Mouse (Mus musculus) cortical plate, adult 2 months (tissue): Measurements from ENCODE around the gene Tmem82. TPM values are rescaled to one million over a fixed set of nuclear protein-coding genes. Genes with fewer than 3 reads are reported as not detected.

Source experiments
- H3K27ac ChIP-seq: fragments of 200-500 bp; 2 replicates; pipeline ENCODE4 v1.5.1; 2012; ENCODE audit warnings: low read length, control low read depth, inconsistent platforms; ENCODE audit not compliant: insufficient read depth
- H3K4me1 ChIP-seq: fragments of 200-500 bp; 2 replicates; pipeline ENCODE4 v1.6.1; 2011; ENCODE audit warnings: low read length; ENCODE audit not compliant: control insufficient read depth, insufficient read depth
- H3K4me3 ChIP-seq: fragments of 200-500 bp; 2 replicates; pipeline ENCODE4 v1.5.1; 2011; ENCODE audit warnings: mild to moderate bottlenecking, low read length, control low read depth; ENCODE audit not compliant: insufficient read depth
- CTCF ChIP-seq: fragments of 200-500 bp; IDR thresholded peaks from 2 replicates; pipeline ENCODE4 v1.5.1; 2011; ENCODE audit warnings: mild to moderate bottlenecking, control low read depth, low read length; ENCODE audit not compliant: insufficient read depth; ENCODE audit errors: extremely low read depth
- POLR2A ChIP-seq: fragments of 200-500 bp; IDR thresholded peaks from 2 replicates; pipeline ENCODE4 v1.6.1; 2011; ENCODE audit warnings: mild to moderate bottlenecking, low read length, control low read depth; ENCODE audit not compliant: insufficient read depth; ENCODE audit errors: extremely low read depth
- polyA plus RNA-seq: library from polyadenylated mRNA; depleted of rRNA; stranded (reverse); fragments of >200 nt; gene quantifications from 2 replicates; pipeline ENCODE4 v1.2.3, GENCODE M21; 2012

Tmem82 gene
- polyA plus RNA-seq, 1 experiment = 0.40 TPM

DNA sequence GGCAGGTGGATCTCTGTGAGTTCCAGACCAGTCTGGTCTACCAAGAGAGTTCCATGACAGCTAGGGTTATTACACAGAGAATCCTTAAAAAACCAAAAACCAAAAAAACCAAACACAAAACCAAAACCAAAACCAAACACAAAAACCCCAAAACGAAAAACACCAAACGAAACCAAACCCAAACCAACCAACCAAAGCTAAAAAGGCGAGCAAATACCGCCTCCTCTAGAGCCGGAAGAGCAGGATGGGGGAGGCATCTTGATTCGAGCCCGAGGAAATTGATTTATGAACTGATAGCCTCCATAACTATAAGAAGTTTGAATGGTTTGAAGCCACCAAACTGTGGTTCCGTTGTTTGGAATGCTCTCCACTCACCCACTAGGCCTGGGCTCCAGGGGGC lies 34.5 kb downstream of the Tmem82 start:
- Histone ChIP-seq H3K27ac (no peak overlapping the region), H3K4me1 (no peaks in the 10 kb centered on the region), H3K4me3 (no peak overlapping the region)
- no peak for TF ChIP-seq POLR2A
- no peak for TF ChIP-seq CTCF

- no peaks in the 10 kb centered on the region for H3K4me1 ChIP-seq
- H3K27ac ChIP-seq = no peak overlapping the region
- TF ChIP-seq POLR2A (no peak), CTCF (no peak)
- H3K4me3 ChIP-seq = no peak overlapping the region
These were observed 37.4 kb downstream of the Tmem82 start for GRCm38 (mm10) chr4:141581051-141581450.

DNA sequence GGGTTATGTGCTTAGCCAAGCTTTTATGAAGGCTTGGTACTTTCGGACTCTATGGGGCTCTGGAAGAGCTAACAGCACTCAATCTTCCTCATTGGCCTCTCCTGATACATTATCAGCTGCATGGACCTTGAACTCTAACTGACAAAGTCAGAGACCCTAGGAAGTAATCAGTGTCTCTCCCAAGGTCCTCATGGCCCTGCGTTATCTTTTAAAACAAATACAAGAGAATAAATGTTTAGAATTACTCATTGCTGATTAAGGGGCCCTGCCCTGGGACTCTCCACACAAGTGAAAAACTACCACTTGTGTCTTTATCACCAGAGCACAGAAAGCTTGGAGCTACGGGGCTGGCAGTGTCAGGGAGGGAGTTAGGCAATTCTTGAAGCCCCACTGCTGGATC lies 39.6 kb downstream of the Tmem82 start:
- H3K27ac ChIP-seq = no peak overlapping the region
- TF ChIP-seq POLR2A (no peak), CTCF (no peak)

GRCm38 (mm10) chr4:141576877-141577276 lies 41.6 kb downstream of the Tmem82 start:
- no peak overlapping the region for H3K4me3 ChIP-seq
- H3K27ac ChIP-seq = no peak overlapping the region
- TF ChIP-seq CTCF (no peak), POLR2A (no peak)
- H3K4me1 ChIP-seq = no peaks in the 10 kb centered on the region

More for the DNA sequence above, 39.6 kb downstream of the Tmem82 start:
- Histone ChIP-seq H3K4me1 (no peaks in the 10 kb centered on the region), H3K4me3 (no peak overlapping the region)

GRCm38 (mm10) chr4:141576404-141576803 lies 42.0 kb downstream of the Tmem82 start:
- no peak for TF ChIP-seq POLR2A
- TF ChIP-seq CTCF = no peak
- Histone ChIP-seq H3K4me3 (no peak overlapping the region), H3K27ac (no peak overlapping the region), H3K4me1 (no peaks in the 10 kb centered on the region)

GRCm38 (mm10) chr4:141574789-141575702 lies 43.4 kb downstream of the Tmem82 start:
- Histone ChIP-seq H3K4me3 (no peak overlapping the region), H3K27ac (no peak overlapping the region), H3K4me1 (no peaks in the 10 kb centered on the region)
- TF ChIP-seq CTCF (peak; percentile 96), POLR2A (no peak)

- no peak for TF ChIP-seq CTCF
- TF ChIP-seq POLR2A = no peak
- Histone ChIP-seq H3K4me3 (no peak overlapping the region), H3K4me1 (no peaks in the 10 kb centered on the region), H3K27ac (0 out of 2 replicates have a peak overlapping the region, but pooled peaks have one; percentile 37)
These were observed 45.0 kb downstream of the Tmem82 start for GRCm38 (mm10) chr4:141573359-141573966.

DNA sequence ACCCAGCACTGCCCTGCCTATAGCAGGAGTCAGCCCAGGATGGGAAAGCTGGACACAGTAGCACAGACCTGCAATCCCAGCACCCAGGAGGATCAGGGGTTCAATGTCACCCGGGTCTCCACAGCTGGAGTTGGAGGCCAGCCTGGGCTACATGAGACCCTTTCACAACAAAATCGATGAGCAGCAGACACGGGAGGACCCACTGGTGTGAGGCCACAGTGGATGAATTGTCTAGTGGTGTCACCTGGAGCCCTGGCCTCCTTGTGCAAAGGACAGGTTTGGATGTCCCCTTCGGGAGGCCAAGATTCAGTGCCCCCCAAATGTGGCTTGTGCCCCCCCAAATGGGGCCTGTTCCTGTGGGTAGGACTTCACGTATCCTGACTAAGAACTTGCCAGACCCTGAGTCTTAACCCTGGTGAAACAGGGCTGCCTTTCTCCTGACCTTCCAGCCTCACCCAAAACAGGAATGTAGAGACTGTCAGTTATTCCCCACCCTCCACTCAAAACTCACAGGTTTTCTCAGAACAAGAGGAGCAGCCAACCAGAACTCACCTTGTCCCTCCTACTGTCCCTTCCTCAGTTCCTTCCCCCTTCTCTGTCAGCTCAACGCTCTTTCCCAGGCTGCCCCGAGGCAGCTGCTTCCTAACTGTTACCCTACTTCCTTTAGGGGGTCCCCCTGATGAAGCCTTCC lies 45.6 kb downstream of the Tmem82 start:
- Histone ChIP-seq H3K4me1 (no peaks in the 10 kb centered on the region), H3K4me3 (no peak overlapping the region), H3K27ac (0 out of 2 replicates have a peak overlapping the region, but pooled peaks have one; percentile 37)
- TF ChIP-seq POLR2A (no peak), CTCF (no peak)

DNA sequence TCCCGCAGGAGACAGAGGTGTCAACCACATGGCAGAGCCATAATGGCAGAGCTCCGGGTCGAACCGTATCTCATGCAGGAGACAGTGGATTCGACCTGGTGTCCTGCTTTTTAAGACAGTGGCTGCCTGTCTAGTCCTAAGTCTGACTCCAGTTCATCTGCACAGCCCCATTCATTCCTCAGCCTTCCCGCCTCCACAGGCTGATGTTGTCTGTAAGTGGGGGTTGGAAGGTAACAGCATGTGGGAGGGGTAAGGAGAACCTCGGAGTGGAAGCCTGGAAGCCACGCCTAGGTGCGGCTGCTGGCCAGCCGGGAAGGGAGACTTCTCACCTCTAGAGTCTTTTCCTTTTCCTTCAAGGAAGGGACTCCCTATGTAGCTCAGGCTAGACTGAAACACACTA lies 46.5 kb downstream of the Tmem82 start:
- Histone ChIP-seq H3K4me1 (no peaks in the 10 kb centered on the region), H3K4me3 (no peak overlapping the region), H3K27ac (no peak overlapping the region)
- TF ChIP-seq CTCF (no peak), POLR2A (no peak)

DNA sequence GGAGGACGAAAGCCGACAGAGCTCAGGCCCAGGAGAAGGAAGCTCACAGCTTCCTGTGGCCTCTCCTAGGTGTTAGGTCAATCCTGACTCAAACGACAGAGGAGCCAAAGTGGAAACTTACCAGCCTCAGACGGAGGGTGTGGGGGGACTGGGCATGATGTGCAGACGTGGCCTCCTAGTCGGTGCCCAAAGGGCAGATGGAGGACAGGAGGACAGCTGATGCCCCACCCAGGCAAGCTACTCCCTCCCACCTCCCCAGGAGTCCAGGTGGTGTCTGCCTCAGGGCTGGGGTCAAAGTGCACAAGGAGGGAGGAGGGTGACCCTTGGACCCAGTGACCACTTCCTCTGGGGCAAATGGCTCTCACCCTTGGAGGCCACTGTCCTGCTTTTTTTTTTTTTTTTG lies 47.1 kb downstream of the Tmem82 start:
- TF ChIP-seq POLR2A (no peak), CTCF (no peak)
- H3K4me1 ChIP-seq = no peaks in the 10 kb centered on the region
- H3K4me3 ChIP-seq = no peak overlapping the region
- H3K27ac ChIP-seq = no peak overlapping the region
